Mouse (Mus musculus): ENCODE results near the gene Scarb1.

DNA sequence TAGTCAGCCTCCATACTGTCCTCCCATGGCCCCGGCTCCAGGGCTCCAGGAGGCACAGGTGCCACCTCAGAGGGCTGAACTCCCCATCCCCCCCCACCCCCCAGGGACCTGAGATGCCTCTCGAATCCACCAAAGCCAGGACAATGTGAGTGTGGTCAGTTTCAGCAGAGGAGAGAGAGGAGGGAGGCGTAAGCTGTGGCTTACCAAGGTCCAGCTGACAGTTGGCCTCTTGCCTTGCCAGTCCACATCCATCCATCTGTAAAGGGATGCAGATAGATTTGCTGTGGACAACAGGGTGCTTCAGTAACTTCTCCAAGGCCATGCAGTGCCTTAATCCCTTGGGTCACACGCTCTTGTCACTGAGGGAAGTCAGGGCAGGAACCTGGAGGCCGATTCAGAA, 110.4 kb downstream of the Scarb1 start:
- TF ChIP-seq CTCF (IDR thresholded peaks at IDR 0.05) = no peak
- no peak for TF ChIP-seq EP300 (IDR thresholded peaks at IDR 0.05)

All from lung, postnatal 0 days (tissue).